Mouse (Mus musculus) adrenal gland, postnatal 25 days (tissue): ENCODE measurements around the gene Kif22. TPM values are rescaled to one million over a fixed set of nuclear protein-coding genes. Genes with fewer than 3 reads are reported as not detected.

Experiments used
- DNase-seq: peaks from one replicate; pipeline ENCODE4 v3.0.0; 2021; ENCODE audit warnings: mixed read lengths
- microRNA-seq, 2 experiments: library from miRNA; unstranded; fragments of <30 nt; microRNA quantifications; one replicate each; pipeline ENCODE4 v1.2.0; 2021
- total RNA-seq: library from RNA; stranded (reverse); gene quantifications from 2 replicates; pipeline ENCODE4 v1.2.3, GENCODE M21; 2021

Gene Kif22
- total RNA-seq, 1 experiment from 2014 or later: 9.5 TPM

DNA sequence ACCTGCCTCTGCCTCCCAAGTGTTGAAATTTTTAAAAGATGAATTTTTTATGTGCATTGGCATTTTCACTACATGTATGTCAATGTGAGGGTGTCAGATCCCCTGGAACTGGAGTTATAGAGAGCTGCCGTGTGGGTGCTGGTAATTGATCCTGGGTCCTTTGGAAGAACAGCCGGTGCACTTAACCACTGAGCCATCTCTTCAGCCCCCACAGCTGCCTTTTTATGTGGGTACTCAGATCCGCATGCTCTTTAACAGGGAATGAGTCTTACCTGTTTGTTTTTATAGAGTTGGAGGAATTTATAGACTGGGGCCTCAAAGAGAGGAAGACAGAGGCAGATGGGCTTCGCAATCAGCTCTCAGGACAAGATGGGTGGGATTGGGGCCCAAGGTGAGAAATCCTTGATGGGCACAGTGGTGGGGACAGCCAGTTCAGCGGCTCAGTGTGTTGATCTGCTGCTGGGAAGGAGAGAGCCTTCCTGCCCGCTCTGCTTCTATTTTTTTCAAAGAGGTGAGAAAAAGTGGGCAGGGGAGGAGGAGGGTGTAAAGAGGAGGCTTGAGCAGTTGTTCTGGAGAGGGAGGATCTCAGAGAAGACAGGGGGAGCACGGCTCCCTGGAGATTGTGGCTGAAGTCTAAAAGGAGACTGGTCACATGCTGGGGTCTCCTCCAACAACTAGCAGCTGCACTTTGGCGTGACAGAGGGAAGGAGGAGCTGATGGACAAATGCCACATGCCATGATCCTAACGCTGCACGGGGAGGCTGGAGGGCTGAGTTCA, 57.4 kb downstream of the Kif22 start:
- no peak for DNase-seq

- DNase-seq: no peak
These were observed 59.2 kb downstream of the Kif22 start for GRCm38 (mm10) chr7:126983113-126983512.

GRCm38 (mm10) chr7:126982054-126982453, 60.2 kb downstream of the Kif22 start:
- no peak for DNase-seq

DNA sequence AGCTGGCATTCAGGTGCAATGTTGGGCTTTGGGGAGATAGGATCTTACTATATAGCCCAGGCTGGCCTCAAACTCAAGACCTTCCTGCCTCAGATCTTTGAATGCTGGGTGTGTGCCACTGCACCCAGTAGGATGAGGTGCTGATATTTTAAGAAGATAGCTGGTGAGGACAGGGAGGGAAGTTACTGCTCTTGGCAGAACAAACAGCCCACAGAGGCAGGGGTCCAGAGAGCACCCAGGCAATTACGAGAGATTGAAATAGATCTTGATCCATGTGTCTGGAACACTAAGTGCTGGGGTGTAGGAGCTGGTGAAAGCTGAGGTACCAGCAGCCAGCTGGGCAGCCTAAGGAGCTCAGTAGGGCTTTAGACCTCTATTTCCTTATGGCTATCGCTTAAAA, 60.7 kb downstream of the Kif22 start:
- DNase-seq: no peak

GRCm38 (mm10) chr7:126978841-126979240, 63.4 kb downstream of the Kif22 start:
- no peak for DNase-seq

Small RNA genes within 50 kb of the gene (microRNA-seq; reads per million reads assigned to microRNA genes)
- gene Gm44343: 0 reads per million in 2 experiments

Other genes starting within 250 kb of the Kif22 start
- gene Ppp4c, start 250.0 kb downstream of the Kif22 start, total RNA-seq: 91.5 and 101 TPM in 2 replicates
- gene Fam57b, start 244.8 kb downstream of the Kif22 start, total RNA-seq: 17.2 and 17.3 TPM in 2 replicates
- gene 4930451I11Rik, start 210.8 kb downstream of the Kif22 start, total RNA-seq: not detected in 2 replicates
- gene Doc2a, start 195.1 kb downstream of the Kif22 start, total RNA-seq: 0.52 and 1.9 TPM in 2 replicates
- 23.2 and 39.1 TPM in 2 replicates for gene Hirip3, start 180.5 kb downstream of the Kif22 start, total RNA-seq
- gene Ino80e, start 180.1 kb downstream of the Kif22 start, total RNA-seq: 44.4 and 50.5 TPM in 2 replicates
- gene Taok2, start 157.8 kb downstream of the Kif22 start, total RNA-seq: 82.8 and 89.5 TPM in 2 replicates
- gene Tmem219, start 119.6 kb downstream of the Kif22 start, total RNA-seq: 21.7 and 34.5 TPM in 2 replicates
- 31.1 and 42.7 TPM in 2 replicates for gene Kctd13, start 113.6 kb downstream of the Kif22 start, total RNA-seq
- gene Asphd1, start 92.9 kb downstream of the Kif22 start, total RNA-seq: 1.6 and 2.5 TPM in 2 replicates
- gene Sez6l2, start 91.9 kb downstream of the Kif22 start, total RNA-seq: 91.1 and 128 TPM in 2 replicates
- gene Cdipt, start 66.6 kb downstream of the Kif22 start, total RNA-seq: 95.1 and 99.5 TPM in 2 replicates
- gene Cdiptos, start 66.4 kb downstream of the Kif22 start, total RNA-seq: 0.71 and 2.0 TPM in 2 replicates
- 102 and 118 TPM in 2 replicates for gene Mvp, start 27.9 kb downstream of the Kif22 start, total RNA-seq
- 1.7 and 2.8 TPM in 2 replicates for gene Pagr1b, start 26.0 kb downstream of the Kif22 start, total RNA-seq
- 13.4 and 28.2 TPM in 2 replicates for gene Pagr1a, start 25.1 kb downstream of the Kif22 start, total RNA-seq
- gene Gm42742, start 21.4 kb downstream of the Kif22 start, total RNA-seq: 31.0 and 44.0 TPM in 2 replicates
- gene Prrt2, start 21.3 kb downstream of the Kif22 start, total RNA-seq: 2.2 and 5.1 TPM in 2 replicates
- 167 and 171 TPM in 2 replicates for gene Maz, start 15.4 kb downstream of the Kif22 start, total RNA-seq
- not detected in 2 replicates for gene Zg16, start 44.9 kb upstream of the Kif22 start, total RNA-seq
- gene AI467606, start 48.9 kb upstream of the Kif22 start, total RNA-seq: 0.43 and 1.1 TPM in 2 replicates
- 0.21 TPM in 1 of 2 replicates, not detected in the other for gene Qprt, start 79.8 kb upstream of the Kif22 start, total RNA-seq
- gene Spn, start 95.4 kb upstream of the Kif22 start, total RNA-seq: 0.55 and 1.0 TPM in 2 replicates
- 53.5 and 65.9 TPM in 2 replicates for gene Cd2bp2, start 153.6 kb upstream of the Kif22 start, total RNA-seq
- gene Tbc1d10b, start 166.0 kb upstream of the Kif22 start, total RNA-seq: 51.9 and 53.1 TPM in 2 replicates
- 4.1 and 4.4 TPM in 2 replicates for gene Mylpf, start 166.4 kb upstream of the Kif22 start, total RNA-seq
- 14.7 and 15.2 TPM in 2 replicates for gene Zfp553, start 190.6 kb upstream of the Kif22 start, total RNA-seq
- 8.3 and 12.9 TPM in 2 replicates for gene Sept1, start 190.7 kb upstream of the Kif22 start, total RNA-seq
- 26.9 and 36.0 TPM in 2 replicates for gene Zfp771, start 201.8 kb upstream of the Kif22 start, total RNA-seq
- 39.8 and 50.7 TPM in 2 replicates for gene Dctpp1, start 218.2 kb upstream of the Kif22 start, total RNA-seq
- 114 and 117 TPM in 2 replicates for gene Sephs2, start 231.6 kb upstream of the Kif22 start, total RNA-seq